ENCODE assay signal across 13 mouse cellular contexts in genomic region chr5:9086924-9087719, GRCm38 (mm10). TPM values are rescaled to one million over a fixed set of nuclear protein-coding genes. Genes with fewer than 3 reads are reported as not detected.
A peak's percentile ranks its signal among the peaks of the same experiment; 100 is the strongest.
DNase-seq lines count a peak whose midpoint lies in the region; ATAC-seq and TF ChIP-seq lines count a peak whose summit lies in the region.
"Had no signal": no experiment of that assay in that cellular context is flagged by ENCODE, and none has a peak within 500 bp of the region (broad histone marks: within the 10 kb centered on the region; RNA-seq: fewer than 3 reads in every experiment).

No protein-coding gene starts in this region.

- WGBS in heart, embryonic 16.5 days = 55% methylated on average over 3 of the region's 3 CpGs
- 59% methylated on average over 3 of the region's 3 CpGs for WGBS in heart, embryonic 12.5 days
- WGBS in small intestine, adult 2 months = 65% methylated on average over 3 of the region's 3 CpGs

- no peak for TF ChIP-seq CTCF in small intestine, adult 2 months (IDR thresholded peaks at IDR 0.05; ENCODE audit: extremely low read depth, insufficient read length, insufficient replicate concordance, low read depth, low read length)

- H3K27ac ChIP-seq in heart, embryonic 16.5 days (ENCODE audit: low read length) = no peak overlapping the region
- H3K27ac ChIP-seq in heart, embryonic 12.5 days (ENCODE audit: poor library complexity, severe bottlenecking) = no peak overlapping the region
- H3K27ac ChIP-seq in small intestine, adult 2 months (ENCODE audit: insufficient read depth, low read depth, low read length) = peak overlapping the region; percentile 57
- H3K27ac ChIP-seq: heart, embryonic 15.5 days had no signal

- H3K36me3 ChIP-seq in heart, embryonic 16.5 days (ENCODE audit: control insufficient read depth, insufficient read depth) = no peaks in the 10 kb centered on the region
- no peaks in the 10 kb centered on the region for H3K36me3 ChIP-seq in heart, embryonic 12.5 days
- H3K36me3 ChIP-seq in small intestine, adult 2 months (ENCODE audit: control insufficient read depth, insufficient read depth, low read length) = no peaks in the 10 kb centered on the region
- H3K36me3 ChIP-seq: heart, embryonic 15.5 days had no signal

- H3K27me3 ChIP-seq in heart, embryonic 16.5 days (ENCODE audit: control insufficient read depth, insufficient read depth, low read length) = no peaks in the 10 kb centered on the region
- no peaks in the 10 kb centered on the region for H3K27me3 ChIP-seq in heart, embryonic 12.5 days (replicated peaks)
- no peaks in the 10 kb centered on the region for H3K27me3 ChIP-seq in small intestine, adult 2 months (ENCODE audit: control insufficient read depth, insufficient read depth, low read length)
- H3K27me3 ChIP-seq: heart, embryonic 15.5 days had no signal

- no peak overlapping the region for H3K4me2 ChIP-seq in heart, embryonic 16.5 days (ENCODE audit: low read depth, low read length)
- no peak overlapping the region for H3K4me2 ChIP-seq in heart, embryonic 12.5 days
- H3K4me2 ChIP-seq: heart, embryonic 15.5 days had no signal

- no peaks in the 10 kb centered on the region for H3K9me3 ChIP-seq in heart, embryonic 16.5 days (replicated peaks; ENCODE audit: control insufficient read depth, low read length)
- H3K9me3 ChIP-seq in heart, embryonic 12.5 days (replicated peaks) = no peaks in the 10 kb centered on the region
- H3K9me3 ChIP-seq: heart, embryonic 15.5 days; megakaryocyte, embryonic 14.5 days had no signal

- ATAC-seq in heart, embryonic 16.5 days (replicated peaks; ENCODE audit: extremely low read depth, insufficient read depth, low FRiP score) = 0 out of 2 replicates have a peak, but pooled peaks have one; percentile 28
- ATAC-seq in heart, embryonic 12.5 days (ENCODE audit: insufficient number of reproducible peaks, low FRiP score) = no peak
- ATAC-seq in granulocyte monocyte progenitor cell, adult 5-6 weeks (replicated peaks; ENCODE audit: poor library complexity, severe bottlenecking) = peak; percentile 90
- ATAC-seq: intestine, embryonic 16.5 days; Patski had no signal

- H3K4me3 ChIP-seq in heart, embryonic 16.5 days (ENCODE audit: low read length) = no peak overlapping the region
- no peak overlapping the region for H3K4me3 ChIP-seq in heart, embryonic 12.5 days
- H3K4me3 ChIP-seq in small intestine, adult 2 months (ENCODE audit: low read depth, low read length) = no peak overlapping the region
- H3K4me3 ChIP-seq: heart, embryonic 15.5 days; megakaryocyte, embryonic 14.5 days had no signal

- peak; percentile 21 for DNase-seq in lung, postnatal 36 days
- no peak for DNase-seq in lung, postnatal 25 days (ENCODE audit: low spot score)
- no peak for DNase-seq in urinary bladder, postnatal 14 days (ENCODE audit: low spot score)
- no peak for DNase-seq in embryo, embryonic 11 days
- DNase-seq: right cerebral cortex, postnatal 14 days had no signal

- no peak overlapping the region for H3K9ac ChIP-seq in heart, embryonic 16.5 days (ENCODE audit: low read length)
- no peak overlapping the region for H3K9ac ChIP-seq in heart, embryonic 12.5 days
- H3K9ac ChIP-seq: heart, embryonic 15.5 days had no signal

- TF ChIP-seq POLR2A in small intestine, adult 2 months (IDR thresholded peaks at IDR 0.05; ENCODE audit: low read depth, low read length) = no peak

- H3K4me1 ChIP-seq in heart, embryonic 16.5 days (ENCODE audit: control insufficient read depth, insufficient read depth, low read length) = no peaks in the 10 kb centered on the region
- no peaks in the 10 kb centered on the region for H3K4me1 ChIP-seq in heart, embryonic 12.5 days (replicated peaks)
- H3K4me1 ChIP-seq in small intestine, adult 2 months (ENCODE audit: control insufficient read depth, insufficient read depth, insufficient read length, low read length) = peaks cover 4% of the 10 kb centered on the region; the same call in 1 of the 2 replicates
- H3K4me1 ChIP-seq: heart, embryonic 15.5 days had no signal

RNA-seq across cellular contexts. Expression of gene Tmem243, which starts 13.3 kb away (rescaled TPM):
- 10.4 and 13.5 TPM in 2 replicates for polyA plus RNA-seq in heart, embryonic 16.5 days (2015; fragmentation: Nextera tagmentation; extraction: Ambion mirVana)
- 11.7 and 11.8 TPM in 2 replicates for polyA plus RNA-seq in heart, embryonic 12.5 days (2016; fragmentation: Nextera tagmentation; extraction: Ambion mirVana)
- total RNA-seq in granulocyte monocyte progenitor cell, adult 5-6 weeks (2014; fragmentation: Nextera tagmentation) = 11.2 and 17.3 TPM in 2 replicates
- 19.2 and 26.2 TPM in 2 replicates for total RNA-seq in granulocyte monocyte progenitor cell, adult 5-6 weeks (2017)
- 29.4 and 80.0 TPM in 2 replicates for polyA plus RNA-seq in small intestine, adult 2 months (2012; rRNA removed)
